Mouse (Mus musculus): ENCODE measurements at regions not wholly inside any gene's neighbourhood (a gene's known extent, or its start where the extent isn't known, plus 50 kb on each side); places are given as distances from the start of the nearest gene placed in this dataset.

- Histone ChIP-seq H3K4me1 (replicated peaks; ENCODE audit: control insufficient read depth, insufficient read depth, low read length) (0 out of 2 replicates have a peak, but pooled peaks cover 2% of the 10 kb centered on the region), H3K9ac (ENCODE audit: low read depth, low read length) (no peak overlapping the region), H3K4me3 (ENCODE audit: low read depth, low read length) (no peak overlapping the region), H3K9me3 (ENCODE audit: control insufficient read depth) (no peaks in the 10 kb centered on the region), H3K27me3 (replicated peaks; ENCODE audit: control insufficient read depth, insufficient read depth, low read length) (no peaks in the 10 kb centered on the region), H3K27ac (ENCODE audit: low read depth, low read length) (no peak overlapping the region), H3K36me3 (ENCODE audit: control insufficient read depth, insufficient read depth) (no peaks in the 10 kb centered on the region), H3K4me2 (replicated peaks; ENCODE audit: low read depth) (no peak overlapping the region)
- peak; percentile 24; the same call in 1 of the 2 replicates for TF ChIP-seq CTCF (IDR thresholded peaks at IDR 0.05; ENCODE audit: low read depth)
- WGBS = 54% methylated on average over 12 of the region's 12 CpGs
- no peak for ATAC-seq
These were observed 205.5 kb upstream of the Myocd start for GRCm38 (mm10) chr11:65475302-65475701.

DNA sequence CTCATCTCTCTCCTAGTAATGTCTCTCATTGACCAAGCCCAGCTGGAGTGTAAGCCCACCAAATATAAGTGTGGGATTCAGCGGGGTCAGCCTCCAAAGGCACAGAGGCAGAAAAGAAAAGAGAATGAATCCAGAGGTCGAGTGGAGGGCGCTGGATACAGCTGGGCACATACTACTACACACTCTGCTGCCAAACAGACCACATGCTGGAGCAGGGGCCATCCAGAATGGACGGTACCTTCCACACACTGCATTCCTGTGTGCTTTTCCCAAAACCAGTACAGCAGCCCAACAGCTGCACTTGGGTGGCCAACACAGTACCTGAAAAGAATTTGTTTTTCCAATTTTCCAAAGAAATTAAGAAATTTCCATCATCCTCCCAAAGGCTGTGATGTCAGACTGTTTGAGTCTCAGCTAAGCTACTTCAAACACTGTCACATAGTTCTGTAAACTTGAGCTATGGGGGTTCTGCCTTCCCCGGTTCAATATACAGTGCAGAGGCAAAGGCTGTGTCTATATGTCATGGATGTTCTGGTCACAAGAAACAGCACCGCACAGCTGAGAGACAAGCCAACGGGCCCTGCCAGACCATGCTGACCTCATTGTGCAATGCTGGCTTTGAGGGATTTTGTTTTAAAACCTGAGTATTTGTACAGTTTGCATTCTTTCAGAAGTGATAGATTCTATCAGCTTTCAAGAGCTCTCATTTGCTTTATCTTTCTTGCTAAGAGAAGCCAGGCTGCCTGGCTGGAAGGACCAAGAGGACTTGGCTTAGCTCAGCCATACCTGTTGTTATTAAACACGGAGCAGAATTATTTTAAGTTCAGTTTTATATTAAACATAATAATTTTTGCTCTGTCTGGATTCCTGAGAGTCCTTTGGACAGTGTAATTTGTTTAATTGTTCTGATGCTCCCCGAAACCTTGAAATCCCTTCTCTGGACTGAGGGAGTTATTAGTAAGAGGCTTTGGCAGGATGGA, 200.3 kb upstream of the Myocd start:
- H3K9ac ChIP-seq (ENCODE audit: low read depth, low read length) = no peak overlapping the region
- H3K4me2 ChIP-seq (replicated peaks; ENCODE audit: low read depth) = no peak overlapping the region
- no peak overlapping the region for H3K27ac ChIP-seq (ENCODE audit: low read depth, low read length)
- no peaks in the 10 kb centered on the region for H3K27me3 ChIP-seq (replicated peaks; ENCODE audit: control insufficient read depth, insufficient read depth, low read length)
- 57% methylated on average over 9 of the region's 9 CpGs for WGBS
- no peak for ATAC-seq
- no peaks in the 10 kb centered on the region for H3K36me3 ChIP-seq (ENCODE audit: control insufficient read depth, insufficient read depth)
- no peak overlapping the region for H3K4me3 ChIP-seq (ENCODE audit: low read depth, low read length)
- H3K4me1 ChIP-seq (replicated peaks; ENCODE audit: control insufficient read depth, insufficient read depth, low read length) = no peaks in the 10 kb centered on the region
- TF ChIP-seq CTCF (IDR thresholded peaks at IDR 0.05; ENCODE audit: low read depth) = no peak
- H3K9me3 ChIP-seq (ENCODE audit: control insufficient read depth) = no peaks in the 10 kb centered on the region

DNA sequence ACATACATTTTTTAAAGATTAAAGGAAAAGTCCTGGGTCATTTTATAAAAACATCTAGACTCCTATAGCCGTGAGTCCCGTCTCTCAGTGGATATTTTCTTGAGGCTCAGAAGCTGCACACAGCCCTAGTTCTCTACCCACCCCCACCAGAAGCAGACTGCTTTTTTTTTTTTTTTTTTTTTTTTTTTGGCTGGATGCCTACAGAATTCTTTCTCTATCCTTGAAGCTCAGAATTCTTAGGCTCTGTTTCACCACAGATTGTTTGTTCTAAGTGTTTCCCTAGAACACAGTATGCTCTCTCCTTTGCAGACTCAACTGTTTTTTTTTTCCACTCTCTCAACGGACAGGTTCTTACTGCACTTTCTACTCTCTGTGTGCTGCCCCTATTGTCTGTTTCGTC, 191.3 kb upstream of the Myocd start:
- WGBS = 45% methylated on average over 4 of the region's 4 CpGs
- Histone ChIP-seq H3K27ac (ENCODE audit: low read depth, low read length) (no peak overlapping the region), H3K27me3 (replicated peaks; ENCODE audit: control insufficient read depth, insufficient read depth, low read length) (no peaks in the 10 kb centered on the region), H3K9me3 (ENCODE audit: control insufficient read depth) (no peaks in the 10 kb centered on the region), H3K9ac (ENCODE audit: low read depth, low read length) (no peak overlapping the region), H3K36me3 (ENCODE audit: control insufficient read depth, insufficient read depth) (no peaks in the 10 kb centered on the region), H3K4me3 (ENCODE audit: low read depth, low read length) (no peak overlapping the region), H3K4me1 (replicated peaks; ENCODE audit: control insufficient read depth, insufficient read depth, low read length) (no peaks in the 10 kb centered on the region), H3K4me2 (replicated peaks; ENCODE audit: low read depth) (no peak overlapping the region)
- no peak for TF ChIP-seq CTCF (IDR thresholded peaks at IDR 0.05; ENCODE audit: low read depth)
- ATAC-seq = no peak

DNA sequence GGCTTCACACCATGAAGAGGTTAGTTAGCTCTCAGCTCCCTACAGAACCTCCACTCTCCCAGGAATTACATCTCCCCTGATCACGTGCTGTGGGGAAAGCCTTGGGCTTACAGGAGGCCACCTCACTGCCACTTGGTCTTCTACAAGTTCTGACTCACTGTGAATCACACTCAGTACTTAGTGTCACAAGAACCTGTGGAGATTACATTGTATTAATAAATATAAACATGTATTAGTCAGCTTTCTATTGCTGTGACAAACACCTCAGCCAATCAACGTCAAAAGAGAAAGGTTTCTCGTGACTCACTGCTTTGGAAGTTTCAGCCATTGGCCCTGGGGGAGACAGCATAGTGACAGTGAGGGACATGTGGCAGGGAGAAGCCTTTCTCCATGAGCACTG, 178.6 kb upstream of the Myocd start:
- WGBS = 81% methylated on average over 3 of the region's 3 CpGs
- H3K4me2 ChIP-seq (replicated peaks; ENCODE audit: low read depth) = no peak overlapping the region
- no peaks in the 10 kb centered on the region for H3K9me3 ChIP-seq (ENCODE audit: control insufficient read depth)
- no peak overlapping the region for H3K4me3 ChIP-seq (ENCODE audit: low read depth, low read length)
- no peak for ATAC-seq
- no peaks in the 10 kb centered on the region for H3K4me1 ChIP-seq (replicated peaks; ENCODE audit: control insufficient read depth, insufficient read depth, low read length)
- H3K27me3 ChIP-seq (replicated peaks; ENCODE audit: control insufficient read depth, insufficient read depth, low read length) = no peaks in the 10 kb centered on the region
- no peaks in the 10 kb centered on the region for H3K36me3 ChIP-seq (ENCODE audit: control insufficient read depth, insufficient read depth)
- no peak overlapping the region for H3K9ac ChIP-seq (ENCODE audit: low read depth, low read length)
- H3K27ac ChIP-seq (ENCODE audit: low read depth, low read length) = no peak overlapping the region
- no peak for TF ChIP-seq CTCF (IDR thresholded peaks at IDR 0.05; ENCODE audit: low read depth)

- Histone ChIP-seq H3K9me3 (ENCODE audit: control insufficient read depth) (no peaks in the 10 kb centered on the region), H3K4me2 (replicated peaks; ENCODE audit: low read depth) (no peak overlapping the region), H3K4me1 (replicated peaks; ENCODE audit: control insufficient read depth, insufficient read depth, low read length) (no peaks in the 10 kb centered on the region), H3K27ac (ENCODE audit: low read depth, low read length) (no peak overlapping the region), H3K4me3 (ENCODE audit: low read depth, low read length) (no peak overlapping the region), H3K9ac (ENCODE audit: low read depth, low read length) (no peak overlapping the region), H3K27me3 (replicated peaks; ENCODE audit: control insufficient read depth, insufficient read depth, low read length) (no peaks in the 10 kb centered on the region), H3K36me3 (ENCODE audit: control insufficient read depth, insufficient read depth) (no peaks in the 10 kb centered on the region)
- no peak for ATAC-seq
- TF ChIP-seq CTCF (IDR thresholded peaks at IDR 0.05; ENCODE audit: low read depth) = no peak
- 75% methylated on average over 11 of the region's 11 CpGs for WGBS
These were observed 173.8 kb upstream of the Myocd start for GRCm38 (mm10) chr11:65443466-65444024.

DNA sequence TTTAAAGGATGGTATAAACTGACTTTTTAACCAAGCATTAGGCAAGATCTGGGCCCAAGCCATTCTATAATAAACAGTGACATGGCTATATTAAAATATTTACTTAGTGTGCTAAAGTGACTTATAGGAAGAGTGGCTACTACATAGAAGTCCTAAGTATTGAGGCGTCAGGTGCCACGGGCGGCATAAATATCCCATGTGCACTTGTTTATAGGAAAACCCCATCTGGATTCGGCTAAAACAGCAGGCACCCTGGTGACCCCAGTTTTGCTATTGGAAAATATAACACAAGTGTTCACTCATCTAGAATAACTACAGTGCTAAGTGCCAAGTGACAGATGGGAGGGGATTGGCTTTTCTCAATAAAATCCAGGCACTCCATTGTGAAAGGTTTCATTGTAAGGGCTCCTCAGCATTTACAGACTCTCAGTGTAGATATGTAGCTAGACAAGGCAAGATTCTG, 165.9 kb upstream of the Myocd start:
- Histone ChIP-seq H3K9ac (ENCODE audit: low read depth, low read length) (no peak overlapping the region), H3K4me2 (replicated peaks; ENCODE audit: low read depth) (no peak overlapping the region), H3K36me3 (ENCODE audit: control insufficient read depth, insufficient read depth) (no peaks in the 10 kb centered on the region), H3K27ac (ENCODE audit: low read depth, low read length) (no peak overlapping the region), H3K9me3 (ENCODE audit: control insufficient read depth) (no peaks in the 10 kb centered on the region), H3K4me3 (ENCODE audit: low read depth, low read length) (no peak overlapping the region), H3K4me1 (replicated peaks; ENCODE audit: control insufficient read depth, insufficient read depth, low read length) (no peaks in the 10 kb centered on the region), H3K27me3 (replicated peaks; ENCODE audit: control insufficient read depth, insufficient read depth, low read length) (no peaks in the 10 kb centered on the region)
- no peak for ATAC-seq
- no peak for TF ChIP-seq CTCF (IDR thresholded peaks at IDR 0.05; ENCODE audit: low read depth)
- WGBS = 64% methylated on average over 4 of the region's 4 CpGs
